Mouse (Mus musculus) CH12.LX (cell line): ENCODE measurements around the gene Cdh10.
A peak's percentile ranks its signal among the peaks of the same experiment; 100 is the strongest.

Experiments
- BHLHE40 ChIP-seq: IDR thresholded peaks from 2 replicates; pipeline ENCODE4 v1.6.1; 2011; ENCODE audit warnings: mild to moderate bottlenecking, low read depth, low read length, improper control_type of control experiment
- CTCF ChIP-seq, 2 experiments: IDR thresholded peaks in 1 of 2; conservative IDR thresholded peaks in 1 of 2; 2 replicates each; pipeline ENCODE4 v1.5.1; 2011 to 2012; ENCODE audit warnings: low read depth in 2 of 2, low read length in 2 of 2, improper control_type of control experiment in 1 of 2, inconsistent platforms in 1 of 2, mild to moderate bottlenecking in 1 of 2, moderate library complexity in 1 of 2
- ETS1 ChIP-seq: conservative IDR thresholded peaks from 2 replicates; pipeline ENCODE4 v1.6.1; 2012; ENCODE audit warnings: low read depth, mild to moderate bottlenecking, inconsistent platforms, low read length, improper control_type of control experiment, moderate library complexity
- MAX ChIP-seq: IDR thresholded peaks from 2 replicates; pipeline ENCODE4 v1.6.1; 2011; ENCODE audit warnings: low read length, improper control_type of control experiment
- MYC ChIP-seq: IDR thresholded peaks from 2 replicates; pipeline ENCODE4 v1.6.1; 2011; ENCODE audit warnings: low read depth, mild to moderate bottlenecking, improper control_type of control experiment, low read length
- NELFE ChIP-seq: IDR thresholded peaks from 2 replicates; pipeline ENCODE4 v1.6.1; 2011; ENCODE audit warnings: low read depth, low read length, improper control_type of control experiment
- POLR2AphosphoS2 ChIP-seq: IDR thresholded peaks from 2 replicates; pipeline ENCODE4 v1.6.1; 2011; ENCODE audit warnings: low read depth, low read length, improper control_type of control experiment
- RCOR1 ChIP-seq: conservative IDR thresholded peaks from 2 replicates; pipeline ENCODE4 v1.6.1; 2012; ENCODE audit warnings: low read depth, mild to moderate bottlenecking, inconsistent platforms, low read length, improper control_type of control experiment
- ZC3H11A ChIP-seq: IDR thresholded peaks from 2 replicates; pipeline ENCODE4 v1.6.1; 2012; ENCODE audit warnings: low read depth, mild to moderate bottlenecking, inconsistent platforms, low read length, improper control_type of control experiment
- ZNF384 ChIP-seq: IDR thresholded peaks from 2 replicates; pipeline ENCODE4 v1.6.1; 2012; ENCODE audit warnings: low read depth, low read length, improper control_type of control experiment, inconsistent platforms

DNA sequence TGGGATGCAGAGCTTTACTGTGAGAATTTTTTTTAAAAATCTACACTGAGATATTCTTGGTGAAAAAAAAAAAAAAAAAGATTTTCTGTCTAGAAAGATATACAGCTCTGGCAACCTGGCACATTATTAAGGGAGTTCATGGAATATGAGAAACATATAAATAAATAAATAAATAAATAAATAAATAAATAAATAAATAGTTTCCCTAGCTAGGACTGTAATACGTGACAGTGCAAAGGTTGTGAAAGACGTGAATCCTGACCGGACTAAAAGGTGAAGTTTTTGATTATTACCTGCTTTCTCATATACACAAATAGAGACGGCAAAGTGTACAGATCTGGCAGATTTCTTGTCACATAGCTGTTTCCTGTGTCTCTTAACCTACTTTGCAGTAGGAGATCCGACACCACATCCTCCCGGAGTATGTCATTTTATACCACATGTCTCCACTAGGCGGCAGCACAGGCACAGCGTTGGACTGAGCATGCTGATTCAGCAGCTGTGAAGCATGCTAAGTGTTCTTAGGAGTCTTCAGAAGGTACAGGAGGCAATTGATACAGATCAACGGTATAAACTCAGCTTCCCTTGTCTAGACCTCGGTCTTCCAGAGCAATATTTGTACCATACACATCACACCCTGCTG is 2.5 kb downstream of the Cdh10 start:
- no peak for TF ChIP-seq RCOR1
- no peak for TF ChIP-seq POLR2AphosphoS2
- TF ChIP-seq CTCF (conservative IDR thresholded peaks at IDR 0.05 in 1 of 2, IDR thresholded peaks at IDR 0.05 in 1 of 2; ENCODE audit: low read depth in 2 of 2, low read length in 2 of 2), result peak; percentile 59 to 60
- TF ChIP-seq MAX, result peak; percentile 38; the same call in 1 of the 2 replicates
- TF ChIP-seq ZNF384, result no peak
- no peak for TF ChIP-seq ETS1
- no peak for TF ChIP-seq BHLHE40
- no peak for TF ChIP-seq ZC3H11A
- TF ChIP-seq NELFE, result no peak
- TF ChIP-seq MYC, result no peak
